Mouse (Mus musculus) forelimb bud, embryonic 11.5 days (tissue): ENCODE data around the gene Ppp2r2c.
A peak's percentile ranks its signal among the peaks of the same experiment; 100 is the strongest.

Source experiments
- DNase-seq: peaks from one replicate; pipeline ENCODE4 v3.0.0-alpha.2; 2012; ENCODE audit warnings: low read depth, low spot score

The Ppp2r2c gene

GRCm38 (mm10) chr5:36868266-36869090 is at the start of gene Ppp2r2c:
TSS of gene Ppp2r2c (plus strand) at chr5:36868513.
- DNase-seq: no peak

- DNase-seq: no peak
These were observed 48.6 kb upstream of the Ppp2r2c start for GRCm38 (mm10) chr5:36819742-36820141.

- DNase-seq: peak; percentile 31
These were observed 48.2 kb upstream of the Ppp2r2c start for GRCm38 (mm10) chr5:36820142-36820541.

GRCm38 (mm10) chr5:36822907-36823306 is 45.4 kb upstream of the Ppp2r2c start:
- no peak for DNase-seq

- DNase-seq: no peak
These were observed 39.2 kb upstream of the Ppp2r2c start for GRCm38 (mm10) chr5:36829098-36829497.

GRCm38 (mm10) chr5:36829913-36830879 is 38.1 kb upstream of the Ppp2r2c start, which contains the start of gene Man2b2:
TSS of gene Man2b2 (minus strand) at chr5:36830653.
- peak; percentile 90 for DNase-seq

GRCm38 (mm10) chr5:36831272-36831671 is 37.0 kb upstream of the Ppp2r2c start:
- no peak for DNase-seq

- DNase-seq: peak; percentile 79
These were observed 32.4 kb upstream of the Ppp2r2c start for GRCm38 (mm10) chr5:36835933-36836332.

- DNase-seq: no peak
These were observed 29.3 kb upstream of the Ppp2r2c start for GRCm38 (mm10) chr5:36839032-36839431.

- no peak for DNase-seq
These were observed 28.7 kb upstream of the Ppp2r2c start for GRCm38 (mm10) chr5:36839602-36840001.

- DNase-seq: no peak
These were observed 28.2 kb upstream of the Ppp2r2c start for GRCm38 (mm10) chr5:36840092-36840491.

- DNase-seq: no peak
These were observed 26.6 kb upstream of the Ppp2r2c start for GRCm38 (mm10) chr5:36841701-36842100.

- DNase-seq: no peak
These were observed 23.8 kb upstream of the Ppp2r2c start for GRCm38 (mm10) chr5:36844490-36844889.

GRCm38 (mm10) chr5:36851572-36851971 is 16.7 kb upstream of the Ppp2r2c start:
- no peak for DNase-seq

GRCm38 (mm10) chr5:36855180-36855579 is 13.1 kb upstream of the Ppp2r2c start:
- DNase-seq: no peak

GRCm38 (mm10) chr5:36856529-36856928 is 11.8 kb upstream of the Ppp2r2c start:
- no peak for DNase-seq

GRCm38 (mm10) chr5:36857546-36857945 is 10.8 kb upstream of the Ppp2r2c start:
- DNase-seq: no peak

- DNase-seq: no peak
These were observed 7.2 kb upstream of the Ppp2r2c start for GRCm38 (mm10) chr5:36861084-36861483.

GRCm38 (mm10) chr5:36866701-36867250 is 1.5 kb upstream of the Ppp2r2c start:
- DNase-seq: no peak

- no peak for DNase-seq
These were observed 752 bp upstream of the Ppp2r2c start for GRCm38 (mm10) chr5:36867561-36867960.

GRCm38 (mm10) chr5:36869186-36869577 is 869 bp downstream of the Ppp2r2c start:
- DNase-seq: no peak
